Mouse (Mus musculus): ENCODE measurements around the gene Ppp3ca.

- TF ChIP-seq CTCF (IDR thresholded peaks at IDR 0.05; ENCODE audit: extremely low read depth, insufficient read length, insufficient replicate concordance, low read depth, low read length) (no peak), POLR2A (IDR thresholded peaks at IDR 0.05; ENCODE audit: low read depth, low read length) (no peak)
These were observed 241.4 kb downstream of the Ppp3ca start for GRCm38 (mm10) chr3:136911276-136911675.

Data from small intestine, adult 2 months (tissue).